Mouse (Mus musculus): ENCODE data around the gene Muc13. TPM values are rescaled to one million over a fixed set of nuclear protein-coding genes. Genes with fewer than 3 reads are reported as not detected.

The Muc13 gene
- polyA plus RNA-seq, 1 experiment from 2014 or later = 42.0 TPM

GRCm38 (mm10) chr16:33853271-33853670 is 59.4 kb downstream of the Muc13 start:
- no peak for ATAC-seq (ENCODE audit: insufficient read depth, low FRiP score, low read depth)
- H3K9ac ChIP-seq = no peak overlapping the region
- H3K27ac ChIP-seq = no peak overlapping the region
- 0 out of 2 replicates have a peak, but pooled peaks cover 4% of the 10 kb centered on the region for H3K36me3 ChIP-seq
- no peaks in the 10 kb centered on the region for H3K4me1 ChIP-seq
- H3K4me2 ChIP-seq = no peak overlapping the region
- H3K27me3 ChIP-seq (replicated peaks) = no peaks in the 10 kb centered on the region
- H3K9me3 ChIP-seq = no peaks in the 10 kb centered on the region
- no peak overlapping the region for H3K4me3 ChIP-seq (replicated peaks)

- no peak overlapping the region for H3K4me3 ChIP-seq (replicated peaks)
- WGBS = 71% methylated on average over 2 of the region's 2 CpGs
- no peaks in the 10 kb centered on the region for H3K27me3 ChIP-seq (replicated peaks)
- no peak overlapping the region for H3K4me2 ChIP-seq
- no peak overlapping the region for H3K9ac ChIP-seq
- no peak overlapping the region for H3K27ac ChIP-seq
- peaks cover 6% of the 10 kb centered on the region; the same call in 1 of the 2 replicates for H3K4me1 ChIP-seq
- no peaks in the 10 kb centered on the region for H3K36me3 ChIP-seq
- ATAC-seq (ENCODE audit: insufficient read depth, low FRiP score, low read depth) = no peak
- H3K9me3 ChIP-seq = no peaks in the 10 kb centered on the region
These were observed 64.9 kb downstream of the Muc13 start for GRCm38 (mm10) chr16:33858766-33859165.

- H3K27me3 ChIP-seq (replicated peaks) = no peaks in the 10 kb centered on the region
- H3K4me2 ChIP-seq = no peak overlapping the region
- 66% methylated on average over 5 of the region's 5 CpGs for WGBS
- no peak overlapping the region for H3K9ac ChIP-seq
- H3K27ac ChIP-seq = no peak overlapping the region
- no peak overlapping the region for H3K4me3 ChIP-seq (replicated peaks)
- H3K9me3 ChIP-seq = no peaks in the 10 kb centered on the region
- peaks cover 6% of the 10 kb centered on the region; the same call in 1 of the 2 replicates for H3K4me1 ChIP-seq
- no peaks in the 10 kb centered on the region for H3K36me3 ChIP-seq
- ATAC-seq (ENCODE audit: insufficient read depth, low FRiP score, low read depth) = no peak
These were observed 65.5 kb downstream of the Muc13 start for GRCm38 (mm10) chr16:33859380-33859779.

GRCm38 (mm10) chr16:33859988-33860700 is 66.3 kb downstream of the Muc13 start:
- Histone ChIP-seq H3K9ac (no peak overlapping the region), H3K27me3 (replicated peaks) (no peaks in the 10 kb centered on the region), H3K4me2 (peak overlapping the region; percentile 4; the same call in 1 of the 2 replicates), H3K4me1 (peaks cover 6% of the 10 kb centered on the region; the same call in 1 of the 2 replicates), H3K9me3 (no peaks in the 10 kb centered on the region), H3K4me3 (replicated peaks) (no peak overlapping the region), H3K36me3 (no peaks in the 10 kb centered on the region), H3K27ac (peak overlapping the region; percentile 7; the same call in 1 of the 2 replicates)
- 53% methylated on average over 14 of the region's 14 CpGs for WGBS
- ATAC-seq (ENCODE audit: insufficient read depth, low FRiP score, low read depth) = peak; percentile 20; the same call in 1 of the 2 replicates

- no peaks in the 10 kb centered on the region for H3K36me3 ChIP-seq
- H3K27ac ChIP-seq = no peak overlapping the region
- WGBS = 83% methylated on average over 4 of the region's 4 CpGs
- H3K9ac ChIP-seq = no peak overlapping the region
- no peak for ATAC-seq (ENCODE audit: insufficient read depth, low FRiP score, low read depth)
- H3K9me3 ChIP-seq = no peaks in the 10 kb centered on the region
- H3K4me3 ChIP-seq (replicated peaks) = no peak overlapping the region
- no peak overlapping the region for H3K4me2 ChIP-seq
- H3K27me3 ChIP-seq (replicated peaks) = no peaks in the 10 kb centered on the region
- peaks cover 6% of the 10 kb centered on the region; the same call in 1 of the 2 replicates for H3K4me1 ChIP-seq
These were observed 68.6 kb downstream of the Muc13 start for GRCm38 (mm10) chr16:33862406-33862805.

GRCm38 (mm10) chr16:33863208-33863751 is 69.4 kb downstream of the Muc13 start:
- Histone ChIP-seq H3K36me3 (no peaks in the 10 kb centered on the region), H3K27ac (no peak overlapping the region), H3K4me3 (replicated peaks) (no peak overlapping the region), H3K27me3 (replicated peaks) (no peaks in the 10 kb centered on the region), H3K4me1 (peaks cover 6% of the 10 kb centered on the region; the same call in 1 of the 2 replicates), H3K9ac (no peak overlapping the region), H3K9me3 (no peaks in the 10 kb centered on the region), H3K4me2 (no peak overlapping the region)
- 80% methylated on average over 5 of the region's 5 CpGs for WGBS
- no peak for ATAC-seq (ENCODE audit: insufficient read depth, low FRiP score, low read depth)

Other genes starting within 250 kb of the Muc13 start
- gene Heg1, start 109.7 kb upstream of the Muc13 start, polyA plus RNA-seq (2015; fragmentation: Nextera tagmentation; extraction: Ambion mirVana) = 22.1 and 23.4 TPM in 2 replicates
- gene Itgb5, start 35.6 kb downstream of the Muc13 start, polyA plus RNA-seq (2015; fragmentation: Nextera tagmentation; extraction: Ambion mirVana) = 50.2 and 50.8 TPM in 2 replicates
- gene Umps, start 173.0 kb downstream of the Muc13 start, polyA plus RNA-seq (2015; fragmentation: Nextera tagmentation; extraction: Ambion mirVana) = 56.3 and 61.1 TPM in 2 replicates